Mouse (Mus musculus) MEL (cell line): ENCODE measurements around the gene Abcb10. TPM values are rescaled to one million over a fixed set of nuclear protein-coding genes. Genes with fewer than 3 reads are reported as not detected.
A peak's percentile ranks its signal among the peaks of the same experiment; 100 is the strongest.
"Not testable (repeated sequence)": the region's sequence is repeated elsewhere in the genome, so short reads cannot be mapped to it uniquely, and the experiment has no call there.

Source experiments
- DNase-seq: peaks from one replicate; pipeline ENCODE4 v3.0.0; 2011; ENCODE audit warnings: low read depth, low spot score
- H3K27ac ChIP-seq: 2 replicates; pipeline ENCODE4 v1.5.1; 2012; ENCODE audit warnings: low read depth, mild to moderate bottlenecking, control low read depth, low read length, moderate library complexity; ENCODE audit not compliant: control insufficient read depth
- H3K27me3 ChIP-seq, 2 experiments: fragments of 150-350 bp in 1 of 2; sonication (generic) in 1 of 2; 2 replicates each; pipeline ENCODE4 v1.6.1; 2012; ENCODE audit warnings: low read length in 2 of 2, mild to moderate bottlenecking in 2 of 2, improper control_type of control experiment in 1 of 2, moderate library complexity in 1 of 2; ENCODE audit not compliant: insufficient read depth in 2 of 2, control insufficient read depth in 1 of 2
- H3K36me3 ChIP-seq, 2 experiments: 2 replicates each; pipeline ENCODE4 v1.6.1; 2012 to 2014; ENCODE audit warnings: low read length in 2 of 2, improper control_type of control experiment in 1 of 2, inconsistent platforms in 1 of 2, mild to moderate bottlenecking in 1 of 2; ENCODE audit not compliant: insufficient read depth in 2 of 2, control insufficient read depth in 1 of 2
- H3K4me1 ChIP-seq, 2 experiments: fragments of 150-350 bp in 1 of 2; sonication (generic) in 1 of 2; 2 replicates each; pipeline ENCODE4 v1.6.1; 2012; ENCODE audit warnings: low read length in 2 of 2, improper control_type of control experiment in 1 of 2, mild to moderate bottlenecking in 1 of 2; ENCODE audit not compliant: insufficient read depth in 2 of 2, control insufficient read depth in 1 of 2
- H3K4me3 ChIP-seq, 2 experiments: fragments of 150-350 bp in 1 of 2; sonication (generic) in 1 of 2; 2 replicates each; pipeline ENCODE4 v1.5.1; 2012; ENCODE audit warnings: low read depth in 2 of 2, low read length in 2 of 2, mild to moderate bottlenecking in 2 of 2, moderate library complexity in 2 of 2, control low read depth in 1 of 2, improper control_type of control experiment in 1 of 2; ENCODE audit not compliant: control insufficient read depth in 1 of 2, insufficient read depth in 1 of 2
- H3K79me2 ChIP-seq: 2 replicates; pipeline ENCODE4 v1.6.1; 2012; ENCODE audit warnings: mild to moderate bottlenecking, low read length, moderate library complexity; ENCODE audit not compliant: control insufficient read depth, poor library complexity, insufficient read depth
- H3K9ac ChIP-seq: 2 replicates; pipeline ENCODE4 v1.6.1; 2012; ENCODE audit warnings: low read depth, mild to moderate bottlenecking, control low read depth, low read length, moderate library complexity; ENCODE audit not compliant: control insufficient read depth, poor library complexity, severe bottlenecking
- H3K9me3 ChIP-seq: fragments of 150-350 bp; sonication (generic); replicated peaks from 2 replicates; pipeline ENCODE4 v1.6.1; 2012; ENCODE audit warnings: mild to moderate bottlenecking, low read length, improper control_type of control experiment, moderate library complexity; ENCODE audit not compliant: insufficient read depth
- CTCF ChIP-seq, 3 experiments: IDR thresholded peaks in 2 of 3; conservative IDR thresholded peaks in 1 of 3; 2 replicates each; pipeline ENCODE4 v1.5.1; 2011 to 2012; ENCODE audit warnings: low read length in 3 of 3, low read depth in 2 of 3, mild to moderate bottlenecking in 2 of 3, improper control_type of control experiment in 1 of 3, inconsistent platforms in 1 of 3, mixed read lengths in 1 of 3, moderate library complexity in 1 of 3; ENCODE audit not compliant: control insufficient read depth in 1 of 3, insufficient read depth in 1 of 3, poor library complexity in 1 of 3, severe bottlenecking in 1 of 3
- ELF1 ChIP-seq: IDR thresholded peaks from 2 replicates; pipeline ENCODE4 v1.6.1; 2014; ENCODE audit warnings: low read depth, mild to moderate bottlenecking, inconsistent platforms, low read length, improper control_type of control experiment, moderate library complexity
- MAX ChIP-seq: IDR thresholded peaks from 2 replicates; pipeline ENCODE4 v1.6.1; 2011; ENCODE audit warnings: low read length, improper control_type of control experiment
- MYB ChIP-seq: IDR thresholded peaks from 2 replicates; pipeline ENCODE4 v1.6.1; 2011; ENCODE audit warnings: mild to moderate bottlenecking, low read depth, low read length, improper control_type of control experiment
- MYC ChIP-seq: IDR thresholded peaks from 2 replicates; pipeline ENCODE4 v1.6.1; 2011; ENCODE audit warnings: low read depth, mild to moderate bottlenecking, low read length, improper control_type of control experiment, moderate library complexity
- RAD21 ChIP-seq: IDR thresholded peaks from 2 replicates; pipeline ENCODE4 v1.6.1; 2011; ENCODE audit warnings: mild to moderate bottlenecking, low read depth, low read length, improper control_type of control experiment
- RCOR1 ChIP-seq: IDR thresholded peaks from 2 replicates; pipeline ENCODE4 v1.6.1; 2012; ENCODE audit warnings: low read depth, mild to moderate bottlenecking, inconsistent platforms, low read length, improper control_type of control experiment
- SMC3 ChIP-seq: IDR thresholded peaks from 2 replicates; pipeline ENCODE4 v1.6.1; 2011; ENCODE audit warnings: low read depth, low read length, improper control_type of control experiment
- TBP ChIP-seq: IDR thresholded peaks from 2 replicates; pipeline ENCODE4 v1.8.0; 2011; ENCODE audit warnings: low read depth, low read length, improper control_type of control experiment
- TCF12 ChIP-seq: IDR thresholded peaks from 2 replicates; pipeline ENCODE4 v1.6.1; 2014; ENCODE audit warnings: low read depth, mild to moderate bottlenecking, inconsistent platforms, low read length, improper control_type of control experiment, moderate library complexity
- UBTF ChIP-seq: IDR thresholded peaks from 2 replicates; pipeline ENCODE4 v1.6.1; 2012; ENCODE audit warnings: low read depth, mild to moderate bottlenecking, inconsistent platforms, low read length, improper control_type of control experiment, moderate library complexity, borderline replicate concordance; ENCODE audit not compliant: insufficient read depth
- USF1 ChIP-seq: IDR thresholded peaks from 2 replicates; pipeline ENCODE4 v1.6.1; 2014; ENCODE audit warnings: low read depth, mild to moderate bottlenecking, inconsistent platforms, low read length, improper control_type of control experiment, moderate library complexity
- USF2 ChIP-seq, 2 experiments: IDR thresholded peaks; 2 replicates each; pipeline ENCODE4 v1.6.1; 2011 to 2012; ENCODE audit warnings: improper control_type of control experiment in 2 of 2, low read length in 2 of 2, borderline replicate concordance in 1 of 2, inconsistent platforms in 1 of 2, low read depth in 1 of 2, mild to moderate bottlenecking in 1 of 2; ENCODE audit not compliant: insufficient read depth in 1 of 2
- ZC3H11A ChIP-seq: IDR thresholded peaks from 2 replicates; pipeline ENCODE4 v1.6.1; 2012; ENCODE audit warnings: low read depth, mild to moderate bottlenecking, inconsistent platforms, low read length, improper control_type of control experiment
- ZKSCAN1 ChIP-seq: IDR thresholded peaks from 2 replicates; pipeline ENCODE4 v1.6.1; 2012; ENCODE audit warnings: low read depth, mild to moderate bottlenecking, inconsistent platforms, low read length, improper control_type of control experiment, moderate library complexity
- ZNF384 ChIP-seq: IDR thresholded peaks from 2 replicates; pipeline ENCODE4 v1.6.1; 2012; ENCODE audit warnings: low read depth, mild to moderate bottlenecking, inconsistent platforms, low read length, improper control_type of control experiment
- polyA plus RNA-seq, 2 experiments: library from polyadenylated mRNA; stranded (reverse) in 1 of 2; unstranded in 1 of 2; fragments of >175 nt in 1 of 2; fragments of >200 nt in 1 of 2; gene quantifications; 2 replicates each; pipeline versions ENCODE4 v1.2.1 to v1.2.4; 2012; ENCODE audit warnings: low replicate concordance in 2 of 2, low read depth in 1 of 2; ENCODE audit not compliant: insufficient read length in 2 of 2, insufficient read depth in 1 of 2, missing spikeins in 1 of 2
- total RNA-seq: library from RNA; depleted of rRNA; stranded (reverse); fragments of 300-350 nt; gene quantifications from 2 replicates; pipeline ENCODE4 v1.2.3, GENCODE M21; 2012

The Abcb10 gene
- total and polyA plus RNA-seq, 3 experiments, result 32.6 to 37.8 (median 33.7) TPM

GRCm38 (mm10) chr8:123966896-123967295 lies 16.0 kb downstream of the Abcb10 start:
- Histone ChIP-seq H3K9ac (no peak overlapping the region), H3K4me3 (no peak overlapping the region), H3K4me1 (no peaks in the 10 kb centered on the region), H3K27me3 (no peaks in the 10 kb centered on the region), H3K9me3 (no peaks in the 10 kb centered on the region), H3K79me2 (no peaks in the 10 kb centered on the region)
- DNase-seq, result peak; percentile 57
- TF ChIP-seq ELF1 (no peak), CTCF (IDR thresholded peaks at IDR 0.05 in 2 of 3, conservative IDR thresholded peaks at IDR 0.05 in 1 of 3; ENCODE audit: control insufficient read depth in 1 of 3, insufficient read depth in 1 of 3, low read depth in 2 of 3, low read length in 3 of 3, poor library complexity in 1 of 3, severe bottlenecking in 1 of 3) (peak; percentile 11 to 42 (median 42); a peak in 2 of 6 replicates), MYB (no peak), ZC3H11A (no peak), RAD21 (no peak; the same call in none of the 2 replicates), ZKSCAN1 (no peak), USF1 (no peak), SMC3 (peak; percentile 23), UBTF (no peak), MYC (no peak), TCF12 (no peak)
- TF ChIP-seq, all 39 proteins: peak for 2
- H3K36me3 ChIP-seq, result peaks cover 0 to 3% of the 10 kb centered on the region in 2 experiments; a peak in 2 of 4 replicates
- no peak overlapping the region for H3K27ac ChIP-seq

GRCm38 (mm10) chr8:123961371-123961770 lies 21.6 kb downstream of the Abcb10 start:
- no peaks in the 10 kb centered on the region for H3K9me3 ChIP-seq
- H3K27ac ChIP-seq, result no peak overlapping the region
- H3K4me1 ChIP-seq, result no peaks in the 10 kb centered on the region
- peak; percentile 17 for DNase-seq
- H3K4me3 ChIP-seq, result no peak overlapping the region
- no peak for TF ChIP-seq TBP
- TF ChIP-seq ZNF384, result no peak
- no peak for TF ChIP-seq UBTF
- TF ChIP-seq ELF1, result no peak
- TF ChIP-seq CTCF (IDR thresholded peaks at IDR 0.05 in 2 of 3, conservative IDR thresholded peaks at IDR 0.05 in 1 of 3; ENCODE audit: control insufficient read depth in 1 of 3, insufficient read depth in 1 of 3, low read depth in 2 of 3, low read length in 3 of 3, poor library complexity in 1 of 3, severe bottlenecking in 1 of 3), result no peak
- no peak for TF ChIP-seq SMC3
- TF ChIP-seq USF1, result no peak
- TF ChIP-seq RCOR1, result no peak
- TF ChIP-seq MAX, result no peak
- no peak for TF ChIP-seq USF2 (IDR thresholded peaks at IDR 0.05; ENCODE audit: borderline replicate concordance in 1 of 2, insufficient read depth in 1 of 2, low read depth in 1 of 2, low read length in 2 of 2)
- no peak for TF ChIP-seq TCF12
- no peaks in the 10 kb centered on the region for H3K27me3 ChIP-seq
- H3K79me2 ChIP-seq, result no peaks in the 10 kb centered on the region
- peaks cover 0 to 2% of the 10 kb centered on the region in 2 experiments; a peak in 1 of 4 replicates for H3K36me3 ChIP-seq
- H3K9ac ChIP-seq, result no peak overlapping the region

GRCm38 (mm10) chr8:123960556-123960955 lies 22.4 kb downstream of the Abcb10 start:
- H3K9ac ChIP-seq, H3K4me3 ChIP-seq, H3K27ac ChIP-seq, DNase-seq, H3K36me3 ChIP-seq, H3K27me3 ChIP-seq, H3K79me2 ChIP-seq, H3K9me3 ChIP-seq, H3K4me1 ChIP-seq: not testable (repeated sequence)
